9 mouse cellular contexts compared by ENCODE assay signal in the genomic region with DNA sequence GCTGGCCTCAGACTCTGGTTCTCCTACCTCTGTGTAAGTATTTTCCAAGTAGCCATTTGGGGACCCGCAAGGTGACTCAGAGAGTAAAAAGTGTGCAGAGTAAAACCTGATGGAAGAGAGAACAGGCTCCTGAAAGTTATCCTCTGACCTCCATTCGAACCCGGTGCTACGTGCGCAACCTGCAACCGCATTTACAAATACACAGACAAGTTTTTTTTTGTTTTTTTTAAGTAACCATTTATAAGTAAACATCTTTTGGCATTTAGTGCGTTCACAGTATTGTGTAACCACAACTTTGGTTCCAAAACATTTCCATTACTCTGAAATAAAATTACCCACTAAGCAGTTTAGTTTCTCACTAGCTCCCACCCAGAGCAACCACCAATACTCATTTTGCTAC. TPM values are rescaled to one million over a fixed set of nuclear protein-coding genes. Genes with fewer than 3 reads are reported as not detected.
DNase-seq lines count a peak whose midpoint lies in the region; ATAC-seq and TF ChIP-seq lines count a peak whose summit lies in the region.
"Had no signal": no experiment of that assay in that cellular context is flagged by ENCODE, and none has a peak within 500 bp of the region (broad histone marks: within the 10 kb centered on the region; RNA-seq: fewer than 3 reads in every experiment).

No protein-coding gene starts in this region.

- ATAC-seq in limb, embryonic 15.5 days (ENCODE audit: insufficient number of reproducible peaks, low FRiP score, low TSS enrichment, low read depth), result no peak

- H3K9me3 ChIP-seq in limb, embryonic 15.5 days, result no peaks in the 10 kb centered on the region

- H3K36me3 ChIP-seq in thymus, adult 2 months (ENCODE audit: control insufficient read depth, insufficient read depth, low read length), result no peaks in the 10 kb centered on the region
- no peaks in the 10 kb centered on the region for H3K36me3 ChIP-seq in limb, embryonic 15.5 days

- H3K4me1 ChIP-seq in thymus, adult 2 months (replicated peaks; ENCODE audit: control insufficient read depth, insufficient read depth, low read length), result peaks cover 3% of the 10 kb centered on the region
- peaks cover 12% of the 10 kb centered on the region for H3K4me1 ChIP-seq in limb, embryonic 15.5 days

- TF ChIP-seq POLR2A in thymus, adult 2 months (IDR thresholded peaks at IDR 0.05; ENCODE audit: control insufficient read depth, extremely low read depth, insufficient read depth, low read length, poor library complexity), result no peak

- TF ChIP-seq CTCF in thymus, adult 2 months (IDR thresholded peaks at IDR 0.05; ENCODE audit: borderline replicate concordance, control insufficient read depth, extremely low read depth, insufficient read depth, low read length, poor library complexity), result no peak

- H3K4me3 ChIP-seq in thymus, adult 2 months (ENCODE audit: control insufficient read depth, insufficient read depth, low read length), result no peak overlapping the region
- peak overlapping the region; percentile 99 for H3K4me3 ChIP-seq in limb, embryonic 15.5 days

- H3K9ac ChIP-seq in limb, embryonic 15.5 days, result no peak overlapping the region

- H3K27ac ChIP-seq in thymus, adult 2 months (ENCODE audit: control insufficient read depth, insufficient read depth, low read length), result peak overlapping the region; percentile 79; the same call in 1 of the 2 replicates
- H3K27ac ChIP-seq in limb, embryonic 15.5 days, result no peak overlapping the region

- H3K27me3 ChIP-seq in thymus, adult 2 months (ENCODE audit: control insufficient read depth, insufficient read depth, low read length), result no peaks in the 10 kb centered on the region
- H3K27me3 ChIP-seq in limb, embryonic 15.5 days, result no peaks in the 10 kb centered on the region

- H3K4me2 ChIP-seq in limb, embryonic 15.5 days, result peak overlapping the region; percentile 46

- 92% methylated on average over 7 of the region's 7 CpGs for WGBS in thymus, adult 2 months
- 94% methylated on average over 7 of the region's 7 CpGs for WGBS in limb, embryonic 15.5 days

- DNase-seq in cerebellum, adult 9-11 months, result peak; percentile 37
- no peak for DNase-seq in cerebellum, adult 8-10 months
- DNase-seq in thymus, adult 2 months, result no peak
- DNase-seq in thymus, adult 18-20 months, result no peak
- DNase-seq in right cerebral cortex, adult 2 months (ENCODE audit: low spot score in 2 of 2), result no peak
- DNase-seq in kidney, postnatal 10 days, result no peak
- no peak for DNase-seq in embryo, embryonic 9.5 days (ENCODE audit: extremely low spot score)
- DNase-seq: cerebellum, postnatal 25 days had no signal

RNA-seq across cellular contexts. Expression of gene Raf1, which starts 1.0 kb away (rescaled TPM):
- polyA plus RNA-seq in thymus, adult 2 months (2012; rRNA removed), result 185 and 209 TPM in 2 replicates
- 79.5 and 87.3 TPM in 2 replicates for polyA plus RNA-seq in limb, embryonic 15.5 days (2015; fragmentation: Nextera tagmentation; extraction: Ambion mirVana)
